Mouse (Mus musculus): ENCODE data around the gene Itga9. TPM values are rescaled to one million over a fixed set of nuclear protein-coding genes. Genes with fewer than 3 reads are reported as not detected.
A peak's percentile ranks its signal among the peaks of the same experiment; 100 is the strongest.

The Itga9 gene
- polyA plus RNA-seq, 1 experiment from 2014 or later, result 6.2 TPM

GRCm38 (mm10) chr9:118678020-118678750 is 71.7 kb downstream of the Itga9 start:
- DNase-seq (ENCODE audit: low spot score), result peak; percentile 43
- Histone ChIP-seq H3K9ac (ENCODE audit: low read depth, low read length) (no peak overlapping the region), H3K27me3 (replicated peaks; ENCODE audit: control insufficient read depth, insufficient read depth, low read length) (0 out of 2 replicates have a peak, but pooled peaks cover 2% of the 10 kb centered on the region), H3K9me3 (ENCODE audit: control insufficient read depth, low read length) (no peaks in the 10 kb centered on the region), H3K4me3 (ENCODE audit: low read depth, low read length) (no peak overlapping the region), H3K4me1 (replicated peaks; ENCODE audit: control insufficient read depth, insufficient read depth, low read length) (peaks cover 14% of the 10 kb centered on the region), H3K27ac (ENCODE audit: low read depth, low read length) (no peak overlapping the region), H3K36me3 (ENCODE audit: control insufficient read depth, insufficient read depth, low read length) (no peaks in the 10 kb centered on the region), H3K4me2 (no peak overlapping the region)
- peak; percentile 39; the same call in 1 of the 2 replicates for ATAC-seq (replicated peaks; ENCODE audit: low FRiP score)
- WGBS, result 37% methylated on average over 15 of the region's 15 CpGs

GRCm38 (mm10) chr9:118678759-118679158 is 72.3 kb downstream of the Itga9 start:
- Histone ChIP-seq H3K36me3 (ENCODE audit: control insufficient read depth, insufficient read depth, low read length) (no peaks in the 10 kb centered on the region), H3K4me3 (ENCODE audit: low read depth, low read length) (no peak overlapping the region), H3K9ac (ENCODE audit: low read depth, low read length) (no peak overlapping the region), H3K27ac (ENCODE audit: low read depth, low read length) (no peak overlapping the region), H3K4me2 (no peak overlapping the region), H3K27me3 (replicated peaks; ENCODE audit: control insufficient read depth, insufficient read depth, low read length) (0 out of 2 replicates have a peak, but pooled peaks cover 2% of the 10 kb centered on the region), H3K9me3 (ENCODE audit: control insufficient read depth, low read length) (no peaks in the 10 kb centered on the region), H3K4me1 (replicated peaks; ENCODE audit: control insufficient read depth, insufficient read depth, low read length) (peaks cover 14% of the 10 kb centered on the region)
- no peak for DNase-seq (ENCODE audit: low spot score)
- 0 out of 2 replicates have a peak, but pooled peaks have one; percentile 30 for ATAC-seq (replicated peaks; ENCODE audit: low FRiP score)
- 41% methylated on average over 10 of the region's 10 CpGs for WGBS

GRCm38 (mm10) chr9:118681506-118681905 is 75.0 kb downstream of the Itga9 start:
- Histone ChIP-seq H3K27me3 (replicated peaks; ENCODE audit: control insufficient read depth, insufficient read depth, low read length) (0 out of 2 replicates have a peak, but pooled peaks cover 5% of the 10 kb centered on the region), H3K36me3 (ENCODE audit: control insufficient read depth, insufficient read depth, low read length) (no peaks in the 10 kb centered on the region), H3K9me3 (ENCODE audit: control insufficient read depth, low read length) (no peaks in the 10 kb centered on the region), H3K4me1 (replicated peaks; ENCODE audit: control insufficient read depth, insufficient read depth, low read length) (peaks cover 18% of the 10 kb centered on the region), H3K4me3 (ENCODE audit: low read depth, low read length) (no peak overlapping the region), H3K9ac (ENCODE audit: low read depth, low read length) (no peak overlapping the region), H3K27ac (ENCODE audit: low read depth, low read length) (no peak overlapping the region), H3K4me2 (no peak overlapping the region)
- 74% methylated on average over 6 of the region's 6 CpGs for WGBS
- DNase-seq (ENCODE audit: low spot score) (no peak), ATAC-seq (replicated peaks; ENCODE audit: low FRiP score) (no peak)

- H3K27me3 ChIP-seq (replicated peaks; ENCODE audit: control insufficient read depth, insufficient read depth, low read length), result 0 out of 2 replicates have a peak, but pooled peaks cover 5% of the 10 kb centered on the region
- no peak overlapping the region for H3K9ac ChIP-seq (ENCODE audit: low read depth, low read length)
- DNase-seq (ENCODE audit: low spot score) (no peak), ATAC-seq (replicated peaks; ENCODE audit: low FRiP score) (no peak)
- H3K27ac ChIP-seq (ENCODE audit: low read depth, low read length), result no peak overlapping the region
- no peak overlapping the region for H3K4me2 ChIP-seq
- 76% methylated on average over 8 of the region's 8 CpGs for WGBS
- H3K4me1 ChIP-seq (replicated peaks; ENCODE audit: control insufficient read depth, insufficient read depth, low read length), result peaks cover 13% of the 10 kb centered on the region
- no peaks in the 10 kb centered on the region for H3K9me3 ChIP-seq (ENCODE audit: control insufficient read depth, low read length)
- H3K4me3 ChIP-seq (ENCODE audit: low read depth, low read length), result no peak overlapping the region
- no peaks in the 10 kb centered on the region for H3K36me3 ChIP-seq (ENCODE audit: control insufficient read depth, insufficient read depth, low read length)
Measured at GRCm38 (mm10) chr9:118682154-118682553, 75.7 kb downstream of the Itga9 start.

- Histone ChIP-seq H3K4me3 (ENCODE audit: low read depth, low read length) (no peak overlapping the region), H3K4me2 (no peak overlapping the region), H3K27ac (ENCODE audit: low read depth, low read length) (no peak overlapping the region), H3K9me3 (ENCODE audit: control insufficient read depth, low read length) (no peaks in the 10 kb centered on the region), H3K4me1 (replicated peaks; ENCODE audit: control insufficient read depth, insufficient read depth, low read length) (peaks cover 5% of the 10 kb centered on the region), H3K27me3 (replicated peaks; ENCODE audit: control insufficient read depth, insufficient read depth, low read length) (0 out of 2 replicates have a peak, but pooled peaks cover 5% of the 10 kb centered on the region), H3K36me3 (ENCODE audit: control insufficient read depth, insufficient read depth, low read length) (no peaks in the 10 kb centered on the region), H3K9ac (ENCODE audit: low read depth, low read length) (no peak overlapping the region)
- ATAC-seq (replicated peaks; ENCODE audit: low FRiP score) (no peak), DNase-seq (ENCODE audit: low spot score) (no peak)
- 88% methylated on average over 7 of the region's 7 CpGs for WGBS
Measured at GRCm38 (mm10) chr9:118683507-118683906, 77.0 kb downstream of the Itga9 start.

- H3K4me1 ChIP-seq (replicated peaks; ENCODE audit: control insufficient read depth, insufficient read depth, low read length), result peaks cover 5% of the 10 kb centered on the region
- H3K9me3 ChIP-seq (ENCODE audit: control insufficient read depth, low read length), result no peaks in the 10 kb centered on the region
- no peaks in the 10 kb centered on the region for H3K36me3 ChIP-seq (ENCODE audit: control insufficient read depth, insufficient read depth, low read length)
- H3K9ac ChIP-seq (ENCODE audit: low read depth, low read length), result no peak overlapping the region
- WGBS, result 90% methylated on average over 9 of the region's 9 CpGs
- H3K4me3 ChIP-seq (ENCODE audit: low read depth, low read length), result no peak overlapping the region
- 0 out of 2 replicates have a peak, but pooled peaks cover 5% of the 10 kb centered on the region for H3K27me3 ChIP-seq (replicated peaks; ENCODE audit: control insufficient read depth, insufficient read depth, low read length)
- H3K27ac ChIP-seq (ENCODE audit: low read depth, low read length), result no peak overlapping the region
- no peak for DNase-seq (ENCODE audit: low spot score)
- ATAC-seq (replicated peaks; ENCODE audit: low FRiP score), result no peak
- no peak overlapping the region for H3K4me2 ChIP-seq
Measured at GRCm38 (mm10) chr9:118684343-118684742, 77.9 kb downstream of the Itga9 start.

- 47% methylated on average over 9 of the region's 9 CpGs for WGBS
- Histone ChIP-seq H3K9me3 (ENCODE audit: control insufficient read depth, low read length) (no peaks in the 10 kb centered on the region), H3K4me3 (ENCODE audit: low read depth, low read length) (no peak overlapping the region), H3K9ac (ENCODE audit: low read depth, low read length) (no peak overlapping the region), H3K4me2 (no peak overlapping the region), H3K27me3 (replicated peaks; ENCODE audit: control insufficient read depth, insufficient read depth, low read length) (0 out of 2 replicates have a peak, but pooled peaks cover 3% of the 10 kb centered on the region), H3K27ac (ENCODE audit: low read depth, low read length) (no peak overlapping the region), H3K4me1 (replicated peaks; ENCODE audit: control insufficient read depth, insufficient read depth, low read length) (peaks cover 5% of the 10 kb centered on the region), H3K36me3 (ENCODE audit: control insufficient read depth, insufficient read depth, low read length) (no peaks in the 10 kb centered on the region)
- DNase-seq (ENCODE audit: low spot score), result no peak
- ATAC-seq (replicated peaks; ENCODE audit: low FRiP score), result peak; percentile 62
Measured at GRCm38 (mm10) chr9:118686166-118686961, 79.9 kb downstream of the Itga9 start.

GRCm38 (mm10) chr9:118688248-118688647 is 81.8 kb downstream of the Itga9 start:
- no peaks in the 10 kb centered on the region for H3K9me3 ChIP-seq (ENCODE audit: control insufficient read depth, low read length)
- no peaks in the 10 kb centered on the region for H3K36me3 ChIP-seq (ENCODE audit: control insufficient read depth, insufficient read depth, low read length)
- H3K4me2 ChIP-seq, result no peak overlapping the region
- no peak overlapping the region for H3K27ac ChIP-seq (ENCODE audit: low read depth, low read length)
- peaks cover 5% of the 10 kb centered on the region for H3K4me1 ChIP-seq (replicated peaks; ENCODE audit: control insufficient read depth, insufficient read depth, low read length)
- WGBS, result 56% methylated on average over 4 of the region's 4 CpGs
- no peak overlapping the region for H3K9ac ChIP-seq (ENCODE audit: low read depth, low read length)
- no peak overlapping the region for H3K4me3 ChIP-seq (ENCODE audit: low read depth, low read length)
- 0 out of 2 replicates have a peak, but pooled peaks cover 3% of the 10 kb centered on the region for H3K27me3 ChIP-seq (replicated peaks; ENCODE audit: control insufficient read depth, insufficient read depth, low read length)
- ATAC-seq (replicated peaks; ENCODE audit: low FRiP score) (no peak), DNase-seq (ENCODE audit: low spot score) (no peak)

All from liver, embryonic 11.5 days (tissue).